Mouse (Mus musculus) olfactory bulb, adult 2 months (tissue): Measurements from ENCODE around the gene Snrnp35. TPM values are rescaled to one million over a fixed set of nuclear protein-coding genes. Genes with fewer than 3 reads are reported as not detected.

ENCODE experiments used
- H3K27ac ChIP-seq: fragments of 200-500 bp; 2 replicates; pipeline ENCODE4 v1.5.1; 2012; ENCODE audit warnings: low read depth, low read length; ENCODE audit not compliant: insufficient read depth
- H3K4me1 ChIP-seq: fragments of 200-500 bp; 2 replicates; pipeline ENCODE4 v1.6.1; 2012; ENCODE audit warnings: low read length; ENCODE audit not compliant: control insufficient read depth, insufficient read depth
- H3K4me3 ChIP-seq: fragments of 200-500 bp; 2 replicates; pipeline ENCODE4 v1.5.1; 2012; ENCODE audit warnings: mild to moderate bottlenecking, low read depth, low read length, moderate library complexity; ENCODE audit not compliant: insufficient read depth
- CTCF ChIP-seq: fragments of 200-500 bp; IDR thresholded peaks from 2 replicates; pipeline ENCODE4 v1.5.1; 2012; ENCODE audit warnings: low read depth, mild to moderate bottlenecking, low read length, moderate library complexity; ENCODE audit not compliant: insufficient read depth
- POLR2A ChIP-seq: fragments of 200-500 bp; IDR thresholded peaks from 2 replicates; pipeline ENCODE4 v1.6.1; 2012; ENCODE audit warnings: mild to moderate bottlenecking, low read depth, low read length, moderate library complexity; ENCODE audit not compliant: insufficient read depth
- WGBS: fragments of 180-500 bp; shearing (Covaris S2); methylation state at CpG from one replicate; pipeline ENCODE4 v1.1.7; 2018; 5-methylcytosine and 5-hydroxymethylcytosine counted together
- polyA plus RNA-seq: library from polyadenylated mRNA; stranded (reverse); fragments of >200 nt; gene quantifications from 2 replicates; pipeline ENCODE4 v1.2.4, GENCODE M21; 2012; ENCODE audit warnings: low replicate concordance; ENCODE audit not compliant: missing spikeins, insufficient read depth, insufficient read length

Gene Snrnp35
- polyA plus RNA-seq, 1 experiment: not detected

DNA sequence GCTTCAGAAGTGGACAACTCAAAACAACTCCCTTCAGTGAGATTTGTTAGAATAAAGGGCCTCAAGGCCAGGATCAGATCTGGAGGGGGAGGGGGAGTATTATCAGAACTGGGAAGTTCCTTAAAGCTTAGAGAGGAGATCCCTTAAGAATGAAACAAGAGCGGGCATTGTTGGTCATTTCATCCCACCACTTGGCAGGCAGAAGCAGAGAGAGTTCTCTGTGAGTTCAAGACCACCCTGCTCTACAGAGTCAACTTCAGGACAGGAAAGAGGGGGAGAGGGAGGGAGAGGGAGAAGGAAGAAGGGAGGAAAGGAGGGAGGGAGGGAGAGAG is 4.1 kb upstream of the Snrnp35 start:
- 84% methylated on average over 1 of the region's 1 CpGs for WGBS
- no peak for TF ChIP-seq CTCF
- no peak for TF ChIP-seq POLR2A
- Histone ChIP-seq H3K4me1 (peaks cover 10% of the 10 kb centered on the region), H3K4me3 (no peak overlapping the region), H3K27ac (peak overlapping the region; percentile 66; the same call in 1 of the 2 replicates)

GRCm38 (mm10) chr5:124480119-124480518 is 2.8 kb upstream of the Snrnp35 start:
- WGBS: 80% methylated on average over 4 of the region's 4 CpGs
- no peak for TF ChIP-seq CTCF
- TF ChIP-seq POLR2A: no peak
- no peak overlapping the region for H3K27ac ChIP-seq
- no peak overlapping the region for H3K4me3 ChIP-seq
- peaks cover 11% of the 10 kb centered on the region for H3K4me1 ChIP-seq

- no peak for TF ChIP-seq CTCF
- TF ChIP-seq POLR2A: no peak
- Histone ChIP-seq H3K27ac (no peak overlapping the region), H3K4me1 (peaks cover 6% of the 10 kb centered on the region; the same call in 1 of the 2 replicates), H3K4me3 (no peak overlapping the region)
- WGBS: 89% methylated on average over 4 of the region's 4 CpGs
Measured at GRCm38 (mm10) chr5:124481714-124482113, 1.2 kb upstream of the Snrnp35 start.

DNA sequence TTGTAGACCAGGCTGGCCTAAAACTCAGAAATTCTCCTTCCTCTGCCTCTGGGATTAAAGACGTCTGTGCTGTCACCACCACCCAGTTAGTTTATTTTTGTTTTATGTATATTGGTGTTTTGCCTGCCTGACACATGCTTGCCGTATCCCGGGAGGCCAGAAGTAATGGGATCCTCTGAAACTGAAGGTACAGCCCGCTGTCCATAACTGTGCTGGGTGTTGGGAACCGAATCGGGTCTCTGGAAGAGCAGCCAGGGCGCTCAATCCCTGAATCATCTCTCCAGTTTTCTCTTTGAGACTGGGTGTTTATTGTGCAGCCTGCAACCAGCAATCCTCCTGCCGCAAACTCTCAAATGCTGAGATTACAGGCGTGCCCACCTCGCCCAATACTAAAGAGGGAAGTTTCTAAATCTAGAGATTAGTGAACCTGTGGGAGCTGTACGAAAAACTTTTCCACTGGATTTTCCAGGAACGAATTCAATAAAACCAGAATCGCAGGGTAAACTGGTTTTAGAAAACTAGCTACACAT is 433 bp upstream of the Snrnp35 start:
- WGBS: 1% methylated on average over 13 of the region's 13 CpGs
- TF ChIP-seq CTCF (no peak), POLR2A (no peak)
- Histone ChIP-seq H3K4me3 (peak overlapping the region; percentile 44), H3K27ac (peak overlapping the region; percentile 71), H3K4me1 (peaks cover 6% of the 10 kb centered on the region; the same call in 1 of the 2 replicates)

- TF ChIP-seq POLR2A (no peak), CTCF (no peak)
- H3K4me3 ChIP-seq: peak overlapping the region; percentile 75
- H3K4me1 ChIP-seq: peaks cover 4% of the 10 kb centered on the region; the same call in 1 of the 2 replicates
- 6% methylated on average over 15 of the region's 15 CpGs for WGBS
- H3K27ac ChIP-seq: peak overlapping the region; percentile 89
Measured at GRCm38 (mm10) chr5:124483655-124484396, 892 bp downstream of the Snrnp35 start.

GRCm38 (mm10) chr5:124485654-124486053 is 2.7 kb downstream of the Snrnp35 start:
- peaks cover 4% of the 10 kb centered on the region; the same call in 1 of the 2 replicates for H3K4me1 ChIP-seq
- no peak overlapping the region for H3K4me3 ChIP-seq
- WGBS: 87% methylated on average over 5 of the region's 5 CpGs
- TF ChIP-seq POLR2A (no peak), CTCF (no peak)
- H3K27ac ChIP-seq: no peak overlapping the region

- TF ChIP-seq POLR2A (no peak), CTCF (no peak)
- Histone ChIP-seq H3K27ac (no peak overlapping the region), H3K4me1 (0 out of 2 replicates have a peak, but pooled peaks cover 2% of the 10 kb centered on the region), H3K4me3 (no peak overlapping the region)
- 97% methylated on average over 3 of the region's 3 CpGs for WGBS
Measured at GRCm38 (mm10) chr5:124488885-124489284, 6.0 kb downstream of the Snrnp35 start.

DNA sequence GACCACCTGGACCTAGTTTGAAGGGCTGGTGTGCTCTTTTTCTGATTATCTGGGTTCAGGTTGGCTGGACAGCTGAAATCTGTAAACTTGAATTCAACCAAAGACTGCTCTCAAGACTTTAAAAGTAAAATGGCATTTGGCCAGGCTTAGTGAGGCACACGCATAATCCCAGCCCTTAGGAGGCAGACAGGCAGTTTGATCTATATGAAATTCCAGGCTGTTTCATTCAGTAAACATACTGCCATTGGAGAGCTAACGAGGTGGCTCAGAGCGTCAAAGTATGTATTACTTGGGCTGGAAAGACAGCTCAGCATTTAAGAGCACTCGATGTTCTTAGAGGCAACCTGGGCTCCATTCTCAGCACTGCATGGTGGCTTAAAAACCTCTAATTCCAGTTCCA is 8.8 kb downstream of the Snrnp35 start:
- 60% methylated on average over 4 of the region's 4 CpGs for WGBS
- Histone ChIP-seq H3K4me1 (peaks cover 3% of the 10 kb centered on the region; the same call in 1 of the 2 replicates), H3K4me3 (no peak overlapping the region), H3K27ac (no peak overlapping the region)
- TF ChIP-seq POLR2A (no peak), CTCF (no peak)

DNA sequence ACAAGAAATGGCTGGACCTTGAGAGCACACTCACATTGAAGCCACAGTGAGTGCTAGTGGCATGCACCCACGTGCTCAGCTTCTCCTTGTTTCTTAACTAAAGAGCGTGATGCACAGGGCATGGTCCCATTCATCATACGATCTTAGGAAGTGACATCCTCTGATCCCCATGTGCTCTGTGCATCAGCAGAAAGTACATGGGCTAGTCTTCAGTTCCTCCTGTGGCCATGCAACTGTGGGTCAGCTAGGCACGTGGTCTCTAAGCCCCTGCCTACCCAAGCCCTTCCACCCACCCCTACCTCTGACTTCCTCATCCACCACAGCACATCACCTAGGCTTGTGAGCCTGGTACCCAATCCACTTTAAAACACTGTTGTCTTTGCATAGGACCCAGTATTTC is 9.7 kb downstream of the Snrnp35 start:
- 84% methylated on average over 4 of the region's 4 CpGs for WGBS
- TF ChIP-seq POLR2A (no peak), CTCF (no peak)
- Histone ChIP-seq H3K4me1 (peaks cover 3% of the 10 kb centered on the region; the same call in 1 of the 2 replicates), H3K27ac (no peak overlapping the region), H3K4me3 (no peak overlapping the region)
